Mouse (Mus musculus): ENCODE measurements around the gene Dstn.
A peak's percentile ranks its signal among the peaks of the same experiment; 100 is the strongest.

Gene Dstn

DNA sequence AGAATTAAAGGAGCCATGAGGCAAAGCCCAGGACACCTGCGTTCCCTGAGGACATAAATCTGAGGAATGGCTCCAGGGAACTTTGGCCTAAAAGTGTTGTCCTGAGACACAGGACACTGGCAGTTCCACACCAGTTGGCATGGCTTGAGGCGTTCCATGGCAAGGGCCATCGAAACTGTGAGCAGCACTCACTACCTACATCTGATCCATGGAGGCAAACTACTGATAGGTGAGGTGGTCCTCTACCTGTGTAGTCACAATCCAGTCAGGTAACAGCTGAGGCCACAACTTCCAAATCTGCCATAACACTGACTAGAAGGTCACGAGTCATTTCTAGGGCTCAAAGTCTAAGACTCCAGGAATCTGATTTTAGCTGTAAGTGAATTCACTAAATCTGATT lies 40.6 kb downstream of the Dstn start:
- DNase-seq (ENCODE audit: low spot score) = no peak

DNA sequence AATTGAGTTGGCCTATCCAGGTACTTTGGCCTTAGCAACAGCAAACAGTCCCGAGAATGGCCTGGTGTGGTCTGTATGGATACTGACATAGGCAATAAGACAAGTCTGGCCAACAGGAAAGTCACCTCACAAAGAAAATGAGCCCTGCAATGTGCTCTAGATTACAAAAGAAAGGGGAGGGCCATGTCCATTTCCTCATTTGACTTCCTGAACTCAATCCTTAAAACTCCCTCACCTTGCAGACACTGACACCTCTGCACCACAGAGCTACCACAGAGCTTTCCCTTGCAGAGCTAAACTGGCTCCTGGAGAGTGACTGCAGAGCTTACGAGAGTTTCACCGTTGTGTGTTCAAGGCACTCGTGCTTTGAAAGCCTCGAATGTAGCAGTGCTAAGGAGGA lies 47.1 kb downstream of the Dstn start:
- DNase-seq (ENCODE audit: low spot score) = no peak

DNA sequence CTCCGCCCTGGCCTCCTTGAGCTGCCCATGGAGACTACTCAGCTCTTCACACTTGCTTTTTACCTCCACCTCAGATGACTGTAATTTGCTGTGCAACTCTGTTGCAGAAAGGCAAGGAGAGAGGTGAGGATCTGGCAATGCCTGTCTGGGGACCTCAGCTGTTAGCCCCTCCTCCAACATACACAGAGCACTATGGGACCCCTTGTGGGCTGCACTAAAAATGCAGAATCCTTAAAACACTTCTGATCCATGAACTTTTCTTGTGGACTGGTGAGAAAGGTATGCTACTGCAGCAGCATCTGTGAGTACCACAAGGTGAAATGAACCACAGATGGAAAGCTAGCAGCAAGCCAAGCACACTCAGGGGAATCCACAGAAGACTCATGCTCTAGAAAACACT lies 48.2 kb downstream of the Dstn start:
- no peak for DNase-seq (ENCODE audit: low spot score)

DNA sequence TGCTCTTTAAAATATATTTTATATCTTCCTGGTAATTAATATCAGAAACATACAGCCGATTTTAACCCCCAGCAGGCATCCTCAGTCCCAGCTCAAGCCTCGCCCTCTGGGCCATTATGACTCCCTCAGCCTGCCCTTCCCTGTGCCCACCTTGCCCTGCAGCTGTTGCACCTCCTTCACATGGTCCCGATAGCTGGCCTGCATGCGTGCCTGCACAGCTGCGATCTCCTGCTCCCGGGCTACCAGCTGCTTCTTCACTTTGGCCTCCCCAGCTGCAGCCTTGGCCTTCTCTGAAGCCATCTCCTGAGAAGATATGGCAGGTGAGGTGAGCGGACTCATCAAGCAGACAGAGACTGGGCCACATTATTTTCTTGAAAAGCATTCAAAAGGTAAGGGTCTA lies 54.1 kb downstream of the Dstn start:
- no peak for DNase-seq (ENCODE audit: low spot score)

DNA sequence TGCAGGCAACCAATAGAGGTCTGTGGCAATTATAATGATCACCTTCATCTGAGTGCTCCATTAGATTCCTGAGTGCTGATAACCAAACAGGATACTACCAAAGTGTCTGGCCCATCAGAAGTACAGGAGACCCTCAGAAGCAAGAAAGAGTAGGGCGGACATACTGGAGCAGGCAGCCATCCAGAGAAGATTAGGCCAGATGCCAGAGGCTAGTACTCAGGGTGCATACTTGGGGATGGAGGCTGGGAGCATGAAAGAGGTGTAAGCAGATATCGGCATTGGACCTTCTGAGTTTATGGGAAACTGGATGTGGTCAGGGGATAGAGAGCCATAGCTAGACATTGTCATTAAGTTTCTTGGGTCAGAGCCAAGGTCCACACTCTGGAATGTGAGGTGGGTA lies 55.7 kb downstream of the Dstn start:
- DNase-seq (ENCODE audit: low spot score) = no peak

DNA sequence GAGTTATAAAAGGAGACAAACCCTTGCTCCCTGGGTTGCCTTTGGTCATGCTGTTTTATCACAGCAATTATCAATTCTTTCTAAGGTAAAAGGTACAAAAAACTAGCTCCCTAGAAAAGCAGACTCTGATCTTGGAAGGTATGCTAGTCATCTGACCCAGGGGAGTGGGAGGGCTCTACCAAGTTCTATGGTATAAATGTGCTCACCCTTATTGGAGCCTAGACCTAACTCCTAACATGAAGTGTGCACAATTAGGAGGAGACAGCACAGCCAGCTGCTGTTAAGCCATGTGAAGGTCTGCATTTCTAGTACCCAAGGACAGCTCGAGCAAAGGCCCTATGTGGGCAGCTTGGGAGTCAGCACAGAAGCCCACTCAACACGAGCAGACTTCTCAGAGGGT lies 56.8 kb downstream of the Dstn start:
- DNase-seq (ENCODE audit: low spot score) = no peak

DNA sequence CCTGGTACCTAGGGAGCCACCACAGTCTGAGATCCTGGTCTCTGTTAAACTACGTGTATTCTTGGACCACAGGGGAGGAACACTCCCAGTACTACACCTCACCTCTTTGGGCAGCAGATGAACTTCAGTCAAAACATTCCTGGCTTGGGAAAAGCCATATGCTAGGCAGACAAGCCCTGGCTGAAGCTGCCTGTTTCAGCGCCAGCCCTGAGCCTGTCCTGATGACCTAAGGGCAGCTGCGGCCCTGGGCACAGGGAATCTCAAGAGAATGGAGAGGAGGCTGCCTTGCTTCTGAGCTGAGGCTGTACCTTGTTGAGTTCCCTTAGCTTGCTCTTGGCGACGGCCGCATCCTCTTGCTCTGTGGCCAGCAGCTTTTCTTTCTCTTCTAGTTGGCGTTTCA lies 58.0 kb downstream of the Dstn start:
- DNase-seq (ENCODE audit: low spot score) = no peak

DNA sequence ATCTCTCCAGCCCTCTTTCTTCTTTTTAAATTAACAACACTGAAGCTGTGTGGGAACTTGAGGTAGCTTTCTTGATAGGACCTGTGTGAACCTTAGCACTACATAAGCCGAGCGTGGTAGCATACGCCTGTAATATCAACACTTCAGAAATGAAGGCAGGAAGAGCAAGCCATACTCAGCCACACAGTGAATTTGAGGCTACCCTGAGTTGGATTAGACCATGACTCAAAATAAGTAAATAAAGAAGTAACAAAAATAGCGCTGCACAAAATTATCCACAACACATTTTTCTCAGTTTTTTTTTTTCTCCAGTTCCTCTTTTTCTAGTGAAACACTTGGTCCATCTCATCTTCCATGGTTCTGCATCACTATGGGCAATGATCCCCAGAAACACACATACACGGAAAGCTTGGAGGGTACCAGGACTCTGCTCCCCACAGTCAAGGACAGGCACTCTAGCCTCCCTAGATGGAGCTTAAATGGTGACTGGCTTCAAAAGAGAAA lies 60.1 kb downstream of the Dstn start:
- no peak for DNase-seq (ENCODE audit: low spot score)

DNA sequence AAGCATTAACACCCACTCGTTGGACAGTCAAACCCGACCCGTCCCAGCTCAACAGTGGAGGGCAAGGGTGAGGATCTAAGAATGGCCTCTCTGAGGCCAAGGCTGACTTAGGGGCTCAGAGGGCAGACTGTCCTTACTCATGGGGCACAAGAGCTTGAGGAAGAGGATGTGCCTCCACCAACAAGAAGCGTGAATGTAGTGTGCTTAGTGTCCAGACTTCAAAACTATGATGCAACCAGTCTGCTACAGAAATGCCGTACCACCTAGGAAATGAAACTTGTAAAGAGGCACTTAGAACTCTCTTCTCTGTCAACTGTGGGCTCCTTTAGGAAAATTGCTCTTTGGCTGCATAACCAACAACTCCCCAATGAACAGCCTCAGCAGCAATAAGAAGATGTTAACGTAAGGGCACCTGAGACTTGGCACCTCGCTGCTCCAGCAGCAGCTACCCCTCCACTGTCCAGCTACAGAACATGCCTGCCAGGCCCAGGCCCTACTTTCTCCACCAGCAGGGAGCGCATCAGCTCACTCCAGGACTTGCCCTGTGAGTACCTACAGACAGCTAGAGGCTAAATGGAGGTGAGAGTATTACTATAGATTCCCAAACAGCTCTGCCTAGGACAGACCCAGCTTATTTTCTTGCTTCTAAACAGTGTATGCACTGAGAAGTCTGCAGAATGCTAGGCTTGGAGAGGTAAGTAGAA lies 63.5 kb downstream of the Dstn start:
- no peak for DNase-seq (ENCODE audit: low spot score)

DNA sequence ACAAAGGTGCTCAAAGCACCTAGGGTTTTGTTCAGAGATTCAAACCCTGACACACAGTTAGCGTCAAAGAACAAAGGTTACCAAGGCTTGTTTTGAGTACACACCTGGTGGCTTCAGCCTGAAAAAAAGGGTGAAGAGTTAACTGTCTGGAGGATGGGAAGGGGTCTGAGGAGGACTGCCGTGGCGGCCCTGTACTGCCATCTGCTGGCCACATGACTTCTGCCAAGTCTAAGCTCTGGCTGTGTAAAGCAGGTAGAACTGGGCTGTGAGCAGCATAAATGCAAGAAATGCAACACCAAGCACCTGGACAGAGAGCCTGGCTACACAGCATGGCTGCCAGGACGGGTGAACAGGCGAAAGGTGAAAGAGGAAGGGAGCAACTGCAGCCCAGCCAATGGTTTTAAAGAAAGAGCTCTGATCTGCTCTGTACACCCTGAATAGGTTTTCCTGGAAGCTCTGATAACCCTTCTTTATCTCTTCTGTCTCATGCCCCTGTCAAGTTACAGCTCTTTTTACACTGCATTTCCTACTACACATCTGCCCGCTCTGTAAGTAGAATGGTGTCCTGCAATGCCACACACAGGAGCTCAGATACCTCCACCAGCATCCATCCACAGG lies 65.8 kb downstream of the Dstn start:
- peak; percentile 64 for DNase-seq (ENCODE audit: low spot score)

DNA sequence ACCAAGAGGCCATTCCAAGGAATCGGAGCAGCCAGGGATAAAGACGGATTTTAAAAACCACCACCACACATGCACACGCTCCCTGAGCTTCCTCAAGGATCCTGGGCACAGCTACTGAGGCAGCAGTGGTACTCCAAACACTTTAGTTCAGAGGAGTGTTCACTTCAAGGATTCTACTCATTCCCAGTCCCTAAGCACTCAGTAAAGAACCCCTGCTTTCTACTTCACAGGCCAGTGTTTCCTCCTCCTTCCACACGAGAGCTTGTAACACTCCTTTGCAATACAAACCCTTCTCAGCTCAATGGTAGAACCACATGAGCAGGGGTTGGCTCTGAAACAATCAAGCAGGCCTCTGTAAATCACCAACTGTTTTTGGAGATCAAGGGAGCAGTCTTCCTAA lies 67.0 kb downstream of the Dstn start:
- DNase-seq (ENCODE audit: low spot score) = no peak

DNA sequence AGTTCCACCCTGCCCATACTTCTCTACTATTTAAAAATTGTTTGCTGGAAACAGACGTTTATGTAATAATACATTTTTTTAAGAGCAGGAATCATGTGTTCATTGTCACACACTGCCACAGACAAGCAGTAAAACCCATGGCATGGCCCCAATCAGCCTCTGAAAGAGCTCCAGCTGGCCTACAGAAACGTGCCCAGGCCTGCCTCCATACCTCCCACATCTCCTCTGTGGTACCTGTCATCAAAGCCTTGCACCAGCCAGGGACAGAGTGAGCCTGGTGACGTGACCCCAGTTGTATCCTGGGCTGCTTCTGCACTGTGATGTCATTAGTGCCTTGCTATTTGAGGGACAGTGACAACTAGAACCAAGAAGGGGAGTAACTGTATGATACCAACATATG lies 67.8 kb downstream of the Dstn start:
- no peak for DNase-seq (ENCODE audit: low spot score)

DNA sequence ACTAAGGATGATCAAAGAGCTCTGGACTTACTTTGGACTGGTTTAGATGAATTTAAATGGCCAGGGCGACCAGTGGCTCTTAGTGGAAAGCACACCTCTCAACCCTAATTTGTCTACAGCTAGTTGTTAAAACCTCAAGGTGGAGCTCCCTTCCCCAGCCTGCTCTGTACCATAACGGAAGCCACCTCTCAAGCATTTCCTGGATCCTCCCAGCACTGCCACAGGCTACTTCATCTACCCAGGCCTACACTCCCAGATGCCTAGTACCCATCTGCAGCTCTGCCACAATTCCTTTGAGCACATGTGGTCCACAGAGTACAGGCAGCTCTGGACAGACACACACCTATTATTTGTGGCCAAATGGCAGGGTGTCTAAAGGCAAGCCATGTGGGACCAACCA lies 68.4 kb downstream of the Dstn start:
- DNase-seq (ENCODE audit: low spot score) = no peak

DNA sequence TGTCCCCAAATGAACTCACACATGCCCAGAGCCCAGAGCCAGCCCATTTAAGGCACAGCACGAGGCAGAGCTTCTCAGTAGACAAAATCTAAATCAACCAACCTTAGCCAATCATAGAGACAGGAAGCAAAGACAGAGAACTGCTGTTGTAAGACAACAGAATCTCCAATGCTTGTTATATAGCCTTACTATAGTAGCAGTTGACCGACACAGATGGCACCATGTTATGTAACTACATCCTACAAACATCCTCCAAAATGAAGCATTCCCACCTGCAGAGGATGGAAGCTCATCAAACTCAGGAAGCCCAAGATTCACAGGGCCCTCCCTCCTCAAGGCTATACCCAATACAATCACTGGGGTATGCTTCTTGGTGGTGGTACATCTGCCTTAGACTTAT lies 72.4 kb downstream of the Dstn start:
- DNase-seq (ENCODE audit: low spot score) = no peak

DNA sequence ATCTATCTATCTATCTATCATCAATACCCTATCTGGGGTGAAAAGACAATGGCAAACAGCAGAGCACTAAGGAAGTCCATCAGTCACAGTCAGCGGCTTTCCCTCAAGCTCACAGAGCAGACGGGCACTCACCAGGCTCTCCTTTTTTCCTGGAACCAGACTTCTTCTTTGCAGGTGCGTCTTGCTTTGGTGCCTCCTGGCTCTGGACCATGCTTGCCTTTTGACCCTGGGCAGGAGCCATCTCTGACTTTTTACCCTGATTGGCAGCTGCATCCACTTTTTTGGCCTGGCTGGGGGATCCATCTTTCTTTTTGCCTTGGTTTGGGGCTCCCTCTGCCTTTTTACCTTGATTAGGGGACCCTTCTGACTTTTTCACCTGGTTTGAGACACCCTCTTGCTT lies 72.9 kb downstream of the Dstn start:
- no peak for DNase-seq (ENCODE audit: low spot score)

DNA sequence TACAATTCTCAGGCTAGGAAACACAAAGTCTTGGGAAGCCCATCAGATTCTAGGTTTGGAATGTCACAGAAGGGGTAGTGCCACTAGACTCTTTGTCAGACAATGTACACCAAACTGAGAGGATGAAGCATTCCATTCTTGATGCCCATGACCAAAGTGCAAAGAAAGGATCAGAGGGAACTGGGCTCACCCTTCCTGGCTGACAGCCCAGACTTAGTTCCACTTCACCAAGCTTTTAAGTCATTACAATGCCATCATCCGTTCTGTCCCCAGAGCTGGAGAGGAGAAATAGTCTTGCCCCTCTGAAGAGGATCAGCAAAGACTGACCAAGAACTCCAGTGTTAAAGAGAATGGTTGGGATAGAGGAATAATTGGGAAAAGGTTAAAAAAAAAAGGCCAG lies 75.9 kb downstream of the Dstn start:
- DNase-seq (ENCODE audit: low spot score) = no peak

DNA sequence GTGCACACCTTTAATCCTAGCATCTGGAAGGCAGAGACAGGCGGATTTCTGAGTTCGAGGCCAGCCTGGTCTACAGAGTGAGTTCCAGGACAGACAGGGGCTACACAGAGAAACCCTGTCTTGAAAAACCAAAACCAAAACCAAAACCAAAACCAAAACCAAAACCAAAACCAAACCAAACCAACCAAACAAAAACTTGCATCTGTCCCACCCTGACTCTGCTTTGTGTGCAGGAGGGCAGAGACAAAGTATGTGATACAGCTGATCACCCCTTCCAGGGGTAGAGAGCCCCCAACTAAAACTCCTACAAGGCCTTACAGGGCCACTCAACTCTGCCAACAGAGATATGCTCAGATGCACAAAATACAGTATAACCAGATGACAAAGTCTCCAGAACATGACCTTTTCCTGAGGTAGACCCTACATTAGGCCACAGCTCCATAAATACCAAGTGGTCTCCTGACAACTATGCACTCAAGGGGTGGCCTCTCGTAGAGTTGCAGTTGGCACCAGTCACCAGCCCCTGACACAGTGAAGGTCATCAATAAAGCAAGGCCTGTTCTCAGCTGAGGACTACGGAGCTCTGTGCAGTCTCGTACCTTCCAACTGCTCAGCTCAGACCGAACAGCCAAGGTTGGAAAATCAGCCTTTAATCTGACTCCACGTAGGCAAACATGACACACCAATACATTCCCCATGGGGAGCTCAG lies 77.0 kb downstream of the Dstn start:
- no peak for DNase-seq (ENCODE audit: low spot score)

Data from ovary, postnatal 36 days (tissue).